Mouse (Mus musculus) c-Kit-positive CD71-positive TER-119-negative erythroid progenitor cells, embryonic 14.5 days (primary cell): Measurements from ENCODE around the gene H2-M3.
"Not testable (repeated sequence)": the region's sequence is repeated elsewhere in the genome, so short reads cannot be mapped to it uniquely, and the experiment has no call there.

Experiments used
- DNase-seq: peaks from one replicate; pipeline ENCODE4 v3.0.0-alpha.2; 2013; ENCODE audit warnings: low read depth

Gene H2-M3

DNA sequence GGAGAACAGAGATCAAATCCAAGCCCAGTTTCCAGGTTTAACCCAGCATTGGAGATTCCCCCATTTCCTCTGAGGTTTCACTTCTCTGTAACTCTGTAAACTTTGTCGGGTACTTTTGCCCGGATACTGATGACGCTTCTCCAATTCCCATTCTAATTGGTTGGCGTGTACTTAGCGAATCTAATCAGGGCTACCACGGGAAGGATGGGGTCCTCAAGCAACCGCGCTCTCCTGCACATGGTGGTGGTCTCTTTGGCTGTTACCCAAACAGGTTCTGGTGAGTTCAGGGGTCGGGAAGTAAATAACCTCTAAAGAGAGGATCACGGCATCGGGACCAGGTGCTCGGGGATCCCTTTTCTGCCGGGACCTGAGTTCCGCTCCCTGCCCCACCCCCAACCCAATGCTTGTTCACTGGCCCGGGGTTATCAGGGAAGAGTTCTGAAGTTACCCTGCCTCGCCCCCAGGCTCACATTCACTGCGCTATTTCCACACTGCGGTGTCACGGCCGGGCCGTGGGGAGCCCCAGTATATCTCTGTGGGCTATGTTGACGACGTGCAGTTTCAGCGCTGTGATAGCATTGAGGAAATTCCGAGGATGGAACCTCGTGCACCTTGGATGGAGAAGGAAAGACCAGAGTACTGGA lies at the start of gene H2-M3:
TSS of gene H2-M3 (plus strand) at position 163 of the 644 bp plus-strand sequence.
- peak; percentile 76 for DNase-seq

DNA sequence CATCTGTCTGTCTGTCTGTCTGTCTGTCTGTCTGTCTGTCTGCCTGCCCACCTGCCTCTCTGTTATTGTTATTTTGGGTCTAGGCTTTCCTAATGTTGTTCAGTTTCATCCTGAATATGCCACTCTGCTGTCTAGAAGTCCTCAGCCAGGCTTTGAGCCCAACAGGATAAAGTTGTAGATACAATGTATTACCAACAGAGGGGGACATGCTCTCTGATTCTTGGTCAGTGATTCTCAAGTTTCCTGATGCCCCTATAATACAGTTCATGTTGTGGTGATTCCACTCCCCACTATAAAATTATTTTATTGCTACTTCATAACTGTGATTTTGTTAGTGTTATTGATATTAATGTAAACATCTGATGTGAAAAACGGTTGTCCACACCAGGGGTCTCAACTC lies 48.1 kb upstream of the H2-M3 start:
- DNase-seq, result no peak

DNA sequence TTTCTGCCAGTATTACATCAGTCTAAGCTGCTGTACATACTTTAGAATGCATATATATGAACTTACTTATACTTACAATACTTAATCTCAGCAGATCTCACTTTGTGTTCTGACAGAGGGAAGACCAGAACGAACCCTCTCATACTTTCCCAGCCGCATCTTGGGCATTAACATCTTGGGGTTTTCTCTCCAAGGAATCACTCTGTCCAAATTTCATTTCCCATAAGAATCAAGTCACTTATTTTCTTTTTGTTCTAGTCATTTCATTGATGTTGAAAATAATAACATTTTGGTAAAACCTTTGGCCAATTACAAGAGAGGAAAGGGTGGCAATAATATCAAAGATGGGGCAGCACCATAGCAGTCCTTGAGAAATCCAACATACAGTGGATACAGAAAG lies 32.8 kb upstream of the H2-M3 start, which contains the start of gene Olfr97:
TSS of gene Olfr97 (minus strand) at position 101 of the 400 bp plus-strand sequence.
- not testable (repeated sequence) for DNase-seq

DNA sequence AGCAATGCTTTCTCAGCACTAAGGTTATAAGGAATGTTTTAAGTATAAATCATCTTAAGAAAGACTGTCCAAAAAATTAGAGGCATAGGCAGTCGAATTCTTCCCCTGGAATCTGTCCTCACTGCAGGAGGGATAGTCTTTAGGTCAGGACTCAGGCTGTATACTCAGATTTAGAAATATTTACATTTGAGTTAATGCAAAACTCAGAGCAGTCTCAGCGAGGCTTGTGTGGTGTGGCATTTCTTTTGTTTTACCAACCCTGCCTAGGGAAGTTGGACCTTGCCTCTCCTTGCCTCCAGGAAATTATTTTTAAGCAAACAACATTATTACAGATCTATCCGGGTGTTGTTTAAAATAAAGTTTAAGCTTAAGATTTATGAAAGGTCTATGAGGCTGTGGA lies 27.8 kb upstream of the H2-M3 start:
- DNase-seq, result no peak

DNA sequence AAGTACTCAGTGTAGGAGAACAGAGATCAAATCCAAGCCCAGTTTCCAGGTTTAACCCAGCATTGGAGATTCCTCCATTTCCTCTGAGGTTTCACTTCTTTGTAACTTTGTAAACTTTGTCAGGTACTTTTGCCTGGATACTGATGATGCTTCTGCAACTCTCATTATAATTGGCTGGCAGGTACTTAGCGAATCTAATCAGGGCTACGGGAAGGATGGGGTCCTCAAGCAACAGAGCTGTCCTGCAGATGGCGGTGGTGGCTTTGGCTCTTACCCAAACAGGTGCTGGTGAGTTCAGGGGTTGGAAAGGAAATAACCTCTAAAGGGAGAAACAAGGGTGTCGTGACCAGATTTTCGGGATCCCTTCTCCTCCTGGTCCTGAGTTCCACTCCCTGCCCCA lies 23.3 kb upstream of the H2-M3 start:
- no peak for DNase-seq

- no peak for DNase-seq
These were observed 20.6 kb upstream of the H2-M3 start for GRCm38 (mm10) chr17:37249460-37249859.

GRCm38 (mm10) chr17:37250544-37250943 lies 19.5 kb upstream of the H2-M3 start:
- DNase-seq, result no peak

DNA sequence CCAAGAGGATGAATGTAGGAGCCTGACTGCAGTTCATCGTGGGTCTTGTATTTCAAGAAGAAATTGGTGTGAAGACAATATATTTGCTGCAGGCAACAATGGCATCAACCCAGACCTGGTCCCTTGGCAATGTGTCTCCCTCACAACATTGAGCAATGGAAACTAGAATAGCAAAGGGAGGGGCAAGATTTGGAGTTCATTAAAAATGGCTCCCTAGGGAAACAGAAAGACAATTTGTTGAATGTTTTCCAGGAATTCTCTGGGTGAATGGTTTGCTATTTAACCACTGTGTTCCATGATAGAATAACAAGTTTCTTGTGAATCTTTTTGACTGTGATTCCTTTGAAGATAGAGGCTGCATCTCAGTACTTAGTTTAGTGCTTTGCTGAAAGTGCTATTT lies 6.4 kb upstream of the H2-M3 start, which contains the start of gene Olfr98:
TSS of gene Olfr98 (minus strand) at position 124 of the 400 bp plus-strand sequence.
- DNase-seq, result no peak

DNA sequence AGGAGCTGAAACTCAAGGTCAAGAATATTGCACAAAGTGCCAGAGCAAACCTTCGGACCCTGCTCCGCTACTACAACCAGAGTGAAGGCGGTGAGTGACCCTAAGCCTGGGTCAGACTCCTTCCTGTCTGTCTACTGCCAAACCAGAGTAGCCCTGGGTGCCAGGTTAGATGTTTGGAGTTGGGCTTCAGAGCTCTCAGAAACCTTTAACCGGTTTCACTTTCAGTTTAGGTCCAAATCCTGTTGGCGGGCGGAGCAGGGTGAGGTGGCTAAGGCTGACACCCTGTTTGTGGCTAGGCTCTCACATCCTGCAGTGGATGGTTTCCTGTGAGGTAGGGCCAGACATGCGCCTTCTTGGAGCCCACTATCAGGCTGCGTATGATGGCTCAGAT lies 677 bp downstream of the H2-M3 start:
- DNase-seq, result no peak

GRCm38 (mm10) chr17:37275626-37276248 lies 5.7 kb downstream of the H2-M3 start:
- DNase-seq, result no peak

- no peak for DNase-seq
These were observed 6.6 kb downstream of the H2-M3 start for GRCm38 (mm10) chr17:37276573-37276972.

- no peak for DNase-seq
These were observed 10.3 kb downstream of the H2-M3 start for GRCm38 (mm10) chr17:37280331-37280730.

DNA sequence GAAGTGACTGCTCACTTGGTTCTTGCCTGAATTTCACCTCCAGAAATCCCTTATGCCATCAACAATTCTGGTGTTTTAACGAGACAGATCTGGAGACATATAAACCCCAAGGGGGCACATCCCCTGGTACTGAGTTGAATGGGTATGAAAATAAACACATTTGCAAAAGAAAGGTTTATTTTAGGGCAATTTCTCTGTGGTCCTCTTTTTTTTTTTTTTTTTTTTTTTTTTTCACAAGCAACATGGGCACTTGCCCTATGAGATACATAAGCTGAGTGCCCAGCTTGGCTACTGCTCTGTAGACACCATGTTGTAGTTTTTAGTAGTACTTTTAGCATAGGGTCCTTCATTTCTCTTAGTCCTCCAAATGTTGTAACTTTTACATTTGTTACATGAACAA lies 13.3 kb downstream of the H2-M3 start, which contains the start of gene Olfr99:
TSS of gene Olfr99 (minus strand) at position 101 of the 400 bp plus-strand sequence.
- DNase-seq, result no peak

DNA sequence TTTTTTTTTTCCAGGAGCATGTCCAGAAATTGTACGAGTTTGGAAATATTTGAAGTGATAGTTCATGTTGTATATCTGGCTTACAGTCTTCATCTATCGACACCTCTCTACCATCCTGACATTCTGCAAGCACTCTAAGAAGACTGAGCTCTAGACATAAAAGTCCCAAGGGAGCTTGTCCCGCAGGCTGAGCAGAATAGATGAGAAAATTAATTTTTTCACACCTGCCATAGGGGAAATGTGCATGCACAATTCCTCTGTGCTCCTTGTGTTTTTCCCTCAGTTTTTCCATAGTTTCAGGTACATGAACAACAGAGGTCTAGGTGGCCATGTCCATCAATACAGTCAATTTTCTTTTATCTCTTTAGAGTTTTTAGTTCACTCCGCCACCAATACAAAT lies 34.2 kb downstream of the H2-M3 start, which contains the start of gene Olfr101:
TSS of gene Olfr101 (minus strand) at position 101 of the 400 bp plus-strand sequence.
- no peak for DNase-seq

DNA sequence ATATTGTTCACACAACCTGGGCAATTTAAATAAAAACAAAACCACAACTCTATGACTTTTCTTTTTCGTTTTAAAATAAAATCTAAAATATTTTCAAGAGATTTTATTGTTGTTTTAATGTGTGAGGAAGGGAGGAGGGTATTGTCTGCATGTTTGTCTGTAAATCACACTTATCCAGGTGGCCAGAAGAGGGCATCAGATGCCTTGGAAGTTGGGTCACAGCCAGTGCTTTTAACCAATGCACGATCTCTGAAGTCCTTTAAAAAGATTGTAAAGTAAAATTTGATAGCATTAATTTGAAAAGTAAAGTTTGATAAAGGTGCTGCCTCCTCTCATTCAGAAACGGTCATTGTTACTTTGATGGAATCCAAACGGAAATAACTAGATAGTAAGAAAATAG lies 38.5 kb downstream of the H2-M3 start:
- DNase-seq, result no peak

- DNase-seq, result no peak
These were observed 40.2 kb downstream of the H2-M3 start for GRCm38 (mm10) chr17:37310146-37310699.

- DNase-seq, result no peak
These were observed 46.9 kb downstream of the H2-M3 start, which contains the start of gene Olfr102 for GRCm38 (mm10) chr17:37316954-37317353. Olfr102 (minus strand) TSS chr17:37317054.
